Mouse (Mus musculus): ENCODE measurements around the gene Nubp1.

- TF ChIP-seq CTCF (IDR thresholded peaks at IDR 0.05; ENCODE audit: extremely low read depth, insufficient read depth, insufficient read length, insufficient replicate concordance) (no peak), POLR2A (IDR thresholded peaks at IDR 0.05; ENCODE audit: low read depth, low read length) (no peak)
Observed at GRCm38 (mm10) chr16:10461178-10461577, 49.4 kb downstream of the Nubp1 start.
